ENCODE assay signal across 20 mouse cellular contexts in the genomic region with DNA sequence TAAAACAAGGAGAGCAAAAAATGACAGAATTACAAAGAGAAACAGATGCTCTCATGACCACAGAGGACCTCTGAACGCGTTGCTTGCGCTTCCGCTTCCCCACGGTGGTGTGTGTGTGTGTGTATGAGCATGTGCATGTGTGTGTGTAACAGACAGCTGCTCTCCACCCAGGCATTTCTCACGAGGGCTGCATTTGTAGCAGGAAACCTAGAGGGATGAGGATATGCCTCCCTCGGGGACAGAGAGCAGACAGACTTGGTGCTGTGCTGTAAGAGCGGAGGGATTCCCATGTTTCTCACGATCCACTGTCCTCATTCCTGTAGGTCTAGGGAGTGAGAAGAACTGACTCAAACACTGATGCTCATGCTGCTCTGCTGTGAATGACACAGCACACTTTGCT. TPM values are rescaled to one million over a fixed set of nuclear protein-coding genes. Genes with fewer than 3 reads are reported as not detected.
DNase-seq lines count a peak whose midpoint lies in the region; ATAC-seq and TF ChIP-seq lines count a peak whose summit lies in the region.
"Had no signal": no experiment of that assay in that cellular context is flagged by ENCODE, and none has a peak within 500 bp of the region (broad histone marks: within the 10 kb centered on the region; RNA-seq: fewer than 3 reads in every experiment).

No protein-coding gene starts in this region.

- H3K9me3 ChIP-seq in hindbrain, postnatal 0 days (ENCODE audit: low read length), result no peaks in the 10 kb centered on the region

- no peak overlapping the region for H3K27ac ChIP-seq in hindbrain, postnatal 0 days

- intact Hi-C loops in heart, postnatal 36 days (cut with DNase I), result no loop called here

- no peaks in the 10 kb centered on the region for H3K4me1 ChIP-seq in hindbrain, postnatal 0 days (ENCODE audit: insufficient read depth, low read length)

- no peak overlapping the region for H3K9ac ChIP-seq in hindbrain, postnatal 0 days (replicated peaks; ENCODE audit: low read length)
- H3K9ac ChIP-seq: liver, postnatal 0 days had no signal

- H3K27me3 ChIP-seq in hindbrain, postnatal 0 days (ENCODE audit: insufficient read depth, low read length), result no peaks in the 10 kb centered on the region

- WGBS in hindbrain, postnatal 0 days, result 59% methylated on average over 9 of the region's 9 CpGs

- DNase-seq in heart, adult 11 months, result peak; percentile 89
- no peak for DNase-seq in heart, postnatal 36 days
- DNase-seq in lung, postnatal 10 days, result peak; percentile 5
- DNase-seq in lung, postnatal 25 days (ENCODE audit: low spot score), result no peak
- peak; percentile 31 for DNase-seq in brain, embryonic 14.5 days (ENCODE audit: low read depth)
- DNase-seq in hindbrain, postnatal 0 days (ENCODE audit: low spot score), result peak; percentile 20
- DNase-seq in spleen, postnatal 36 days (ENCODE audit: low spot score in 2 of 2), result no peak
- DNase-seq in layer of hippocampus, adult 8-10 months (ENCODE audit: low spot score in 2 of 2), result no peak
- DNase-seq: cerebellum, adult 9-11 months; embryo, embryonic 11 days; gastrocnemius, postnatal 25 days; kidney, adult 8-10 months; kidney, postnatal 36 days; liver; liver, postnatal 0 days; thymus, postnatal 4 days had no signal

- no peak for TF ChIP-seq CTCF in brain, embryonic 14.5 days (IDR thresholded peaks at IDR 0.05; ENCODE audit: borderline replicate concordance, extremely low read depth, insufficient read depth, insufficient read length)
- TF ChIP-seq CTCF in hindbrain, postnatal 0 days (IDR thresholded peaks at IDR 0.05; ENCODE audit: low read depth), result no peak

- ATAC-seq in hindbrain, postnatal 0 days, result no peak
- ATAC-seq: inflammation-experienced regulatory T-cells, adult 6 months; liver, postnatal 0 days had no signal

- no peak overlapping the region for H3K4me3 ChIP-seq in hindbrain, postnatal 0 days (ENCODE audit: low read length)
- H3K4me3 ChIP-seq: megakaryocyte, embryonic 14.5 days had no signal

- TF ChIP-seq POLR2A in brain, embryonic 14.5 days (IDR thresholded peaks at IDR 0.05; ENCODE audit: borderline replicate concordance, extremely low read depth, insufficient read depth, insufficient read length, poor library complexity, severe bottlenecking), result no peak

- no peak overlapping the region for H3K4me2 ChIP-seq in hindbrain, postnatal 0 days (ENCODE audit: low read depth, low read length)

- no peaks in the 10 kb centered on the region for H3K36me3 ChIP-seq in hindbrain, postnatal 0 days (ENCODE audit: insufficient read depth, low read length)

RNA-seq across cellular contexts. Expression of gene Actc1, which starts 40.2 kb away (rescaled TPM):
- over 10,000 TPM; 11,974 to 14,041 TPM for total RNA-seq in heart, postnatal 36 days (2021)
- 9.8 and 16.9 TPM in 2 replicates for polyA plus RNA-seq in brain, embryonic 14.5 days (2012; rRNA removed)
- 1.6 and 7.5 TPM in 2 replicates for total RNA-seq in hindbrain, postnatal 0 days (2014; rRNA removed)
- polyA plus RNA-seq in hindbrain, postnatal 0 days (2015; fragmentation: Nextera tagmentation; extraction: Ambion mirVana), result 0.48 and 0.91 TPM in 2 replicates
- 1 to 10 TPM in 1 of 4 experiments, not detected in 3; 1.6 TPM for total RNA-seq in layer of hippocampus, adult 8-10 months (2022)
- total RNA-seq: layer of hippocampus, postnatal 10 days; left cerebral cortex, postnatal 14 days had no signal
- polyA plus RNA-seq: inflammation-experienced regulatory T-cells, adult 6 months had no signal

Comparison
In these comparisons a context has a peak if more than half of its experiments do, and no peak if none do; other contexts are left out.
1. DNase-seq: peak in heart, adult 11 months (single experiment), lung, postnatal 10 days (single experiment), brain, embryonic 14.5 days (single experiment) and hindbrain, postnatal 0 days (single experiment); none in heart, postnatal 36 days (0 of 2), lung, postnatal 25 days (single experiment), spleen, postnatal 36 days (0 of 2) and layer of hippocampus, adult 8-10 months (0 of 2).
2. RNA of gene Actc1, which starts 40.2 kb away (total RNA-seq): 11,974 to 14,041 TPM in heart, postnatal 36 days; 1.6 to 7.5 TPM in hindbrain, postnatal 0 days and 1.6 TPM in layer of hippocampus, adult 8-10 months; every median in the first group is over 1,000 times any median in the second.